Comparison of ENCODE assay signal across 8 mouse cellular contexts in genomic region chr19:5016221-5016742, GRCm38 (mm10). TPM values are rescaled to one million over a fixed set of nuclear protein-coding genes. Genes with fewer than 3 reads are reported as not detected.
A peak's percentile ranks its signal among the peaks of the same experiment; 100 is the strongest.
DNase-seq lines count a peak whose midpoint lies in the region; ATAC-seq and TF ChIP-seq lines count a peak whose summit lies in the region.

No protein-coding gene starts in this region.

- peak; percentile 81 for DNase-seq in ES-CJ7 (ENCODE audit: low read depth, low spot score)
- DNase-seq in layer of hippocampus, postnatal 36 days, result no peak
- DNase-seq in midbrain, postnatal 0 days (ENCODE audit: low spot score), result no peak
- no peak for DNase-seq in natural killer cell, adult 2 months (ENCODE audit: low spot score in 2 of 2)

- no peak overlapping the region for H3K9ac ChIP-seq in embryonic facial prominence, embryonic 12.5 days
- no peak overlapping the region; the same call in 1 of the 2 replicates for H3K9ac ChIP-seq in intestine, embryonic 15.5 days
- no peak overlapping the region for H3K9ac ChIP-seq in lung, embryonic 15.5 days
- H3K9ac ChIP-seq in midbrain, postnatal 0 days (replicated peaks; ENCODE audit: low read length, poor library complexity, severe bottlenecking), result no peak overlapping the region

- H3K9me3 ChIP-seq in embryonic facial prominence, embryonic 12.5 days, result no peaks in the 10 kb centered on the region
- no peaks in the 10 kb centered on the region for H3K9me3 ChIP-seq in intestine, embryonic 15.5 days
- no peaks in the 10 kb centered on the region for H3K9me3 ChIP-seq in lung, embryonic 15.5 days
- H3K9me3 ChIP-seq in midbrain, postnatal 0 days (ENCODE audit: low read length), result no peaks in the 10 kb centered on the region

- peaks cover 7% of the 10 kb centered on the region; the same call in 1 of the 2 replicates for H3K4me1 ChIP-seq in embryonic facial prominence, embryonic 12.5 days
- peaks cover 8% of the 10 kb centered on the region; the same call in 1 of the 2 replicates for H3K4me1 ChIP-seq in intestine, embryonic 15.5 days (replicated peaks)
- H3K4me1 ChIP-seq in lung, embryonic 15.5 days, result peaks cover 9% of the 10 kb centered on the region
- H3K4me1 ChIP-seq in midbrain, postnatal 0 days (ENCODE audit: insufficient read depth, low read length), result no peaks in the 10 kb centered on the region

- no peak for TF ChIP-seq CTCF in midbrain, postnatal 0 days (IDR thresholded peaks at IDR 0.05)

- H3K27me3 ChIP-seq in embryonic facial prominence, embryonic 12.5 days, result no peaks in the 10 kb centered on the region
- no peaks in the 10 kb centered on the region for H3K27me3 ChIP-seq in intestine, embryonic 15.5 days (replicated peaks)
- no peaks in the 10 kb centered on the region for H3K27me3 ChIP-seq in lung, embryonic 15.5 days
- H3K27me3 ChIP-seq in midbrain, postnatal 0 days (ENCODE audit: insufficient read depth, low read length), result no peaks in the 10 kb centered on the region; the same call in 1 of the 2 replicates

- 0 out of 2 replicates have a peak overlapping the region, but pooled peaks have one; percentile 1 for H3K4me2 ChIP-seq in embryonic facial prominence, embryonic 12.5 days (replicated peaks)
- H3K4me2 ChIP-seq in intestine, embryonic 15.5 days (replicated peaks), result peak overlapping the region; percentile 31; the same call in 1 of the 2 replicates
- H3K4me2 ChIP-seq in lung, embryonic 15.5 days, result peak overlapping the region; percentile 33
- no peak overlapping the region for H3K4me2 ChIP-seq in midbrain, postnatal 0 days (ENCODE audit: low read depth, low read length, poor library complexity, severe bottlenecking)

- WGBS in embryonic facial prominence, embryonic 12.5 days, result 31% methylated on average over 10 of the region's 10 CpGs
- 21% methylated on average over 10 of the region's 10 CpGs for WGBS in intestine, embryonic 15.5 days
- WGBS in lung, embryonic 15.5 days, result 19% methylated on average over 10 of the region's 10 CpGs
- WGBS in midbrain, postnatal 0 days, result 45% methylated on average over 10 of the region's 10 CpGs

- 0 out of 2 replicates have a peak overlapping the region, but pooled peaks have one; percentile 17 for H3K27ac ChIP-seq in embryonic facial prominence, embryonic 12.5 days
- no peak overlapping the region for H3K27ac ChIP-seq in intestine, embryonic 15.5 days
- H3K27ac ChIP-seq in lung, embryonic 15.5 days, result peak overlapping the region; percentile 57
- no peak overlapping the region for H3K27ac ChIP-seq in midbrain, postnatal 0 days (ENCODE audit: low read depth, low read length)

- no peak overlapping the region for H3K4me3 ChIP-seq in embryonic facial prominence, embryonic 12.5 days
- no peak overlapping the region for H3K4me3 ChIP-seq in intestine, embryonic 15.5 days (replicated peaks)
- H3K4me3 ChIP-seq in lung, embryonic 15.5 days, result no peak overlapping the region
- no peak overlapping the region for H3K4me3 ChIP-seq in midbrain, postnatal 0 days (ENCODE audit: low read depth, low read length)

- no peaks in the 10 kb centered on the region for H3K36me3 ChIP-seq in embryonic facial prominence, embryonic 12.5 days
- no peaks in the 10 kb centered on the region for H3K36me3 ChIP-seq in intestine, embryonic 15.5 days
- no peaks in the 10 kb centered on the region for H3K36me3 ChIP-seq in lung, embryonic 15.5 days
- no peaks in the 10 kb centered on the region for H3K36me3 ChIP-seq in midbrain, postnatal 0 days (ENCODE audit: insufficient read depth, low read length)

- ATAC-seq in embryonic facial prominence, embryonic 12.5 days (ENCODE audit: insufficient number of reproducible peaks, insufficient read depth, low FRiP score, low TSS enrichment), result peak; percentile 60; the same call in 1 of the 2 replicates
- ATAC-seq in intestine, embryonic 15.5 days, result peak; percentile 51
- 0 out of 2 replicates have a peak, but pooled peaks have one; percentile 42 for ATAC-seq in lung, embryonic 15.5 days (ENCODE audit: borderline replicate concordance, extremely low read depth, low FRiP score, low TSS enrichment)
- ATAC-seq in activated CD4-positive, CD25-positive, alpha-beta regulatory T cell, adult 4 months, result no peak
- no peak for ATAC-seq in midbrain, postnatal 0 days (ENCODE audit: low FRiP score)

RNA-seq across cellular contexts. Expression of gene Slc29a2, which starts 7.4 kb away (rescaled TPM):
- 4.7 and 5.1 TPM in 2 replicates for polyA plus RNA-seq in embryonic facial prominence, embryonic 12.5 days (2016; fragmentation: Nextera tagmentation; extraction: Ambion mirVana)
- 4.6 and 4.9 TPM in 2 replicates for polyA plus RNA-seq in intestine, embryonic 15.5 days (2015; fragmentation: Nextera tagmentation; extraction: Ambion mirVana)
- 2.7 and 4.1 TPM in 2 replicates for polyA plus RNA-seq in lung, embryonic 15.5 days (2015; fragmentation: Nextera tagmentation; extraction: Ambion mirVana)
- polyA plus RNA-seq in activated CD4-positive, CD25-positive, alpha-beta regulatory T cell, adult 4 months (2017; shearing (Covaris generic)), result 1 to 10 TPM in 1 of 2 experiments, under 1 TPM in 1; 0.46 to 2.1 TPM
- total RNA-seq in layer of hippocampus, postnatal 36 days (2021), result 10 to 100 TPM; 15.2 to 15.3 TPM
- 21.4 and 30.2 TPM in 2 replicates for total RNA-seq in midbrain, postnatal 0 days (2014; rRNA removed)
- 19.1 and 21.1 TPM in 2 replicates for polyA plus RNA-seq in midbrain, postnatal 0 days (2015; fragmentation: Nextera tagmentation; extraction: Ambion mirVana)

RNA-seq across cellular contexts. Expression of gene B4gat1, which starts 22.3 kb away (rescaled TPM):
- polyA plus RNA-seq in embryonic facial prominence, embryonic 12.5 days (2016; fragmentation: Nextera tagmentation; extraction: Ambion mirVana), result 46.4 and 48.1 TPM in 2 replicates
- polyA plus RNA-seq in intestine, embryonic 15.5 days (2015; fragmentation: Nextera tagmentation; extraction: Ambion mirVana), result 36.1 and 36.2 TPM in 2 replicates
- polyA plus RNA-seq in lung, embryonic 15.5 days (2015; fragmentation: Nextera tagmentation; extraction: Ambion mirVana), result 53.0 and 53.8 TPM in 2 replicates
- polyA plus RNA-seq in activated CD4-positive, CD25-positive, alpha-beta regulatory T cell, adult 4 months (2017; shearing (Covaris generic)), result 10 to 100 TPM; 10.5 to 13.4 TPM
- total RNA-seq in layer of hippocampus, postnatal 36 days (2021), result 100 to 1,000 TPM; 110 to 126 TPM
- 136 and 143 TPM in 2 replicates for total RNA-seq in midbrain, postnatal 0 days (2014; rRNA removed)
- 172 and 177 TPM in 2 replicates for polyA plus RNA-seq in midbrain, postnatal 0 days (2015; fragmentation: Nextera tagmentation; extraction: Ambion mirVana)

RNA-seq across cellular contexts. Expression of gene AC124502.3, which starts 22.4 kb away (rescaled TPM):
- polyA plus RNA-seq in embryonic facial prominence, embryonic 12.5 days (2016; fragmentation: Nextera tagmentation; extraction: Ambion mirVana), result 3.5 and 4.7 TPM in 2 replicates
- polyA plus RNA-seq in intestine, embryonic 15.5 days (2015; fragmentation: Nextera tagmentation; extraction: Ambion mirVana), result 2.4 and 2.8 TPM in 2 replicates
- 2.2 and 2.4 TPM in 2 replicates for polyA plus RNA-seq in lung, embryonic 15.5 days (2015; fragmentation: Nextera tagmentation; extraction: Ambion mirVana)
- polyA plus RNA-seq in activated CD4-positive, CD25-positive, alpha-beta regulatory T cell, adult 4 months (2017; shearing (Covaris generic)), result under 1 TPM; 0.40 to 0.68 TPM
- 1 to 10 TPM; 4.5 to 5.0 TPM for total RNA-seq in layer of hippocampus, postnatal 36 days (2021)
- total RNA-seq in midbrain, postnatal 0 days (2014; rRNA removed), result 3.8 and 12.5 TPM in 2 replicates
- 2.2 and 3.7 TPM in 2 replicates for polyA plus RNA-seq in midbrain, postnatal 0 days (2015; fragmentation: Nextera tagmentation; extraction: Ambion mirVana)

RNA-seq across cellular contexts. Expression of gene Brms1, which starts 24.9 kb away (rescaled TPM):
- polyA plus RNA-seq in embryonic facial prominence, embryonic 12.5 days (2016; fragmentation: Nextera tagmentation; extraction: Ambion mirVana), result 38.4 and 45.4 TPM in 2 replicates
- polyA plus RNA-seq in intestine, embryonic 15.5 days (2015; fragmentation: Nextera tagmentation; extraction: Ambion mirVana), result 37.5 and 44.7 TPM in 2 replicates
- polyA plus RNA-seq in lung, embryonic 15.5 days (2015; fragmentation: Nextera tagmentation; extraction: Ambion mirVana), result 47.4 and 51.4 TPM in 2 replicates
- polyA plus RNA-seq in activated CD4-positive, CD25-positive, alpha-beta regulatory T cell, adult 4 months (2017; shearing (Covaris generic)), result 100 to 1,000 TPM in 1 of 2 experiments, 10 to 100 TPM in 1; 91.4 to 102 TPM
- 10 to 100 TPM; 20.2 to 20.8 TPM for total RNA-seq in layer of hippocampus, postnatal 36 days (2021)
- total RNA-seq in midbrain, postnatal 0 days (2014; rRNA removed), result 2.1 TPM in 1 of 2 replicates, not detected in the other
- polyA plus RNA-seq in midbrain, postnatal 0 days (2015; fragmentation: Nextera tagmentation; extraction: Ambion mirVana), result 14.3 and 15.3 TPM in 2 replicates

RNA-seq across cellular contexts. Expression of gene Npas4, which starts 26.2 kb away (rescaled TPM):
- polyA plus RNA-seq in embryonic facial prominence, embryonic 12.5 days (2016; fragmentation: Nextera tagmentation; extraction: Ambion mirVana), result 0.08 TPM in 1 of 2 replicates, not detected in the other
- 0.21 and 0.24 TPM in 2 replicates for polyA plus RNA-seq in intestine, embryonic 15.5 days (2015; fragmentation: Nextera tagmentation; extraction: Ambion mirVana)
- 0.06 and 0.13 TPM in 2 replicates for polyA plus RNA-seq in lung, embryonic 15.5 days (2015; fragmentation: Nextera tagmentation; extraction: Ambion mirVana)
- under 1 TPM; 0.32 to 0.83 TPM for polyA plus RNA-seq in activated CD4-positive, CD25-positive, alpha-beta regulatory T cell, adult 4 months (2017; shearing (Covaris generic))
- total RNA-seq in layer of hippocampus, postnatal 36 days (2021), result 1 to 10 TPM; 4.8 to 6.4 TPM
- total RNA-seq in midbrain, postnatal 0 days (2014; rRNA removed), result 3.4 and 5.9 TPM in 2 replicates
- polyA plus RNA-seq in midbrain, postnatal 0 days (2015; fragmentation: Nextera tagmentation; extraction: Ambion mirVana), result 0.36 and 0.43 TPM in 2 replicates

Comparison
In these comparisons a context has a peak if more than half of its experiments do, and no peak if none do; other contexts are left out.
1. ATAC-seq: peak in embryonic facial prominence, embryonic 12.5 days (single experiment), intestine, embryonic 15.5 days (single experiment) and lung, embryonic 15.5 days (single experiment); none in activated CD4-positive, CD25-positive, alpha-beta regulatory T cell, adult 4 months (single experiment) and midbrain, postnatal 0 days (single experiment).
2. H3K27ac ChIP-seq: peak in embryonic facial prominence, embryonic 12.5 days (single experiment) and lung, embryonic 15.5 days (single experiment); none in intestine, embryonic 15.5 days (single experiment) and midbrain, postnatal 0 days (single experiment).